Mouse (Mus musculus) layer of hippocampus, adult 9-11 months (tissue): ENCODE results near the gene Hmbs.
"Not testable (repeated sequence)": the region's sequence is repeated elsewhere in the genome, so short reads cannot be mapped to it uniquely, and the experiment has no call there.

Experiments
- DNase-seq: peaks from one replicate; pipeline ENCODE4 v3.0.0; 2022

Gene Hmbs

DNA sequence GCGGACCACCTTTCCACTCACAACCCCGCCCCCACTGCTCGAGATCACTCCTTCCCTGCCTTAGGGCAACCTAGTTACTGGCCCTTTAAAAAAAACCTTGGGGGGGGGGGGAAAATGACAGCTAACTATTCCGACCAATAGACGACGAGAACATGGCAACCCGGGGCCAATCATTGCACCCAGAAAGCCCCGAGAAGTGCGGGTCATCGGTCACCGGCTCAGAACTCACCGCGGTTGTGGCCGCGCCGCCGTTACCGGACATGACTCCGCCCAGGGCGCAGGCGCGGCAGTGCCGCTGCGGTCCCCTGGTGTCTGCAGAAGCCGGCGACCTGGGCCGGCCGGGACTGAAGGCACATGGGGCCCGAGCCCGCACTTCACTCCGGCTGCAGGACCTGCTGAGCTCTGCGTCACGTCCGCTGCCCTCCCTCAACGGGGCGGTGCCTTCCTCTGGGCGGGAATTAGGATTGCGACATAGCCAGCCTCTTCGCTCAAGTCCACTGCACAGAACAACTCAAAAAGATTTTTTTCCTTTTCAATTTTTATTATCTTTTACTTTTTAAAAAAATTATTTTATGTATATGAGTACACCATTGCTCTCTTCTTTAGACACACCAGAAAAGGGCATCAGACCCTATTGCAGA, at the start of gene Hmbs:
TSS of gene Hmbs (minus strand) at position 448 of the 641 bp plus-strand sequence.
- DNase-seq: peak; percentile 90

DNA sequence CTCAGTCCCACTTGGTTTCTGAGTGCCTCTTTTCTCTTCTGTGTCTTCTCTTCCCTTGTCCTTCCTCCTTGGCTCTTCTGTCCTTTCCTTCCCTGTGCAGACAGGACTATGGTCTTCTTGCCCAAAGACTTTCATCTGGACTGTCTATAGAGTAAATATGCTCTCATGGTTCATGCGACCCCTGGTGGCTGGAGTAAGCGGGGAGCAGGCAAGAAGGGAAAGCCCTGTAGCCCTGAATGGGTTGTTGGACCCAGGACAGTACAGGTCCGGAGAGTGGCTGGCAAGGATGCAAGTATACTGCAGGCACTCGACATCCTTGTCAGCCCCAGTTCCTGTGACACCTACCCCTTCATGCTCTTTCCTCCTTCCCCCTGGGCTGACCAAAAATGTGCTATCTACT, 47.4 kb upstream of the Hmbs start:
- DNase-seq: peak; percentile 60

DNA sequence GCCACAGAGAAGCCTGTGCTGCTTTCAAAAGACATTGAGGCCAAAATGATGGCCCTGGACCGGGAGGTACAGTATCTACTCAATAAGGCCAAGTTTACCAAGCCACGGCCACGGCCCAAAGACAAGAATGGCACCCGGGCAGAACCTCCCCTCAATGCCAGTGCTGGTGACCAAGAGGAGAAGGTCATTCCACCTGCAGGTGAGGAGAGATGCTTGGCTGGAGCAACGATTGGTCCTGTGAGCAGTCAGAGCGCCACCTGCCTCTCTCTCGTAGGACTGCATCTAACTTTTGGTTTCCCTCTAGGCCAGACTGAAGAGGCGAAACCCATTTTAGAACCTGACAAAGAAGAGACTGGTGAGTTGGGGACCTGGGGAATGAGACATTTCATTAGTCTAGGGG, 45.2 kb upstream of the Hmbs start:
- DNase-seq: peak; percentile 30

DNA sequence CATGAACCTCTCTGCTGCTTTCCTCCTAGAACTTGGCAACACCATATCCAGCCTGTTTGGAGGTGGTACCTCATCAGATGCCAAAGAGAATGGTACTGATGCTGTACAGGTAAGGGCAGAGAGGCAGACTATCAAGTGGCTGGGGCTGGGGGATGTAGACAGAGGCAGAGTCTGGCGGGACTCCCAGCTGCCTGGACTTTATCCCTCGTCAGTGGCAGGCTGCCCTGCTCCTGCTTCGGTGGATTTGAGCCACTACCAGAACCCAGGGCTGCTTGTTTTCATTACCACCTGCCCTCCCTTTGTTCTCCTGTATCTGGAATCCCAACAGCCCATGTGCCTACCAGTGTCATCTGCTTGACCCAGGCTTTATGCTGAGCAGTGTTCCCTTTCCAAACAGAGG, 43.2 kb upstream of the Hmbs start:
- no peak for DNase-seq

DNA sequence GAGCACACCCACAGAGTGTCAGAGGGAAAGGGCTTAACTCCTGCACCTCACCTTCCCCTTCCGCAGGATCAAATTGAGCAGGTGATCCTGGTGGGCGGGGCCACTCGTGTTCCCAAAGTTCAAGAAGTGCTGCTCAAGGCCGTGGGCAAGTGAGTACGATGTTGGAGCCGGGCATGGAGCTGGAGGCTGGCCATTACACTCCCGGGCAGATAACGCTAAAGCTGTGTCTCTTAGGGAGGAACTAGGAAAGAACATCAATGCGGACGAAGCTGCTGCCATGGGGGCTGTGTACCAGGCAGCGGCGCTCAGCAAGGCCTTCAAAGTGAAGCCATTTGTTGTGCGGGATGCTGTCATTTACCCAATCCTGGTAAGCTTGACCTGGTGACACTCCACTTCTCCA, 40.6 kb upstream of the Hmbs start:
- DNase-seq: no peak

DNA sequence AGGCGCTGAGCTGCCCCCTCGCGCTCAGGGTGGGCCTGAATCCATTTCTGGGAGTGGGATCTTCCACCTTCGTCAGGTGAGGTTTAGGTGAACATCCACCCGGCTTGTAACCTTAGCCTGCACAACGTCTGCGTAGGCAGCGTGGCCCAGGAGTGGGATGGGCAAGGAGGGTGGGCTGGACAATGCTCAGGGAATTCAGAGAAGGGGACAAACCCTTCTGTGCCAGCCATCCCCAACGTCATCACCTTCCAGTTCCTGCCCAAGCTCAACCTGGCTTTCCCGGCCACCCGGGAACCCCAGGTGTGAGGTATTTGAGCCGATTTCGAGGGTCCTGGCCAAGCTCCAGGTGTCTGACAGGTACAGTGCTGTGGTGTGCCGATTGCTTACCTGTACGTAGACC, 35.8 kb upstream of the Hmbs start:
- DNase-seq: peak; percentile 37

DNA sequence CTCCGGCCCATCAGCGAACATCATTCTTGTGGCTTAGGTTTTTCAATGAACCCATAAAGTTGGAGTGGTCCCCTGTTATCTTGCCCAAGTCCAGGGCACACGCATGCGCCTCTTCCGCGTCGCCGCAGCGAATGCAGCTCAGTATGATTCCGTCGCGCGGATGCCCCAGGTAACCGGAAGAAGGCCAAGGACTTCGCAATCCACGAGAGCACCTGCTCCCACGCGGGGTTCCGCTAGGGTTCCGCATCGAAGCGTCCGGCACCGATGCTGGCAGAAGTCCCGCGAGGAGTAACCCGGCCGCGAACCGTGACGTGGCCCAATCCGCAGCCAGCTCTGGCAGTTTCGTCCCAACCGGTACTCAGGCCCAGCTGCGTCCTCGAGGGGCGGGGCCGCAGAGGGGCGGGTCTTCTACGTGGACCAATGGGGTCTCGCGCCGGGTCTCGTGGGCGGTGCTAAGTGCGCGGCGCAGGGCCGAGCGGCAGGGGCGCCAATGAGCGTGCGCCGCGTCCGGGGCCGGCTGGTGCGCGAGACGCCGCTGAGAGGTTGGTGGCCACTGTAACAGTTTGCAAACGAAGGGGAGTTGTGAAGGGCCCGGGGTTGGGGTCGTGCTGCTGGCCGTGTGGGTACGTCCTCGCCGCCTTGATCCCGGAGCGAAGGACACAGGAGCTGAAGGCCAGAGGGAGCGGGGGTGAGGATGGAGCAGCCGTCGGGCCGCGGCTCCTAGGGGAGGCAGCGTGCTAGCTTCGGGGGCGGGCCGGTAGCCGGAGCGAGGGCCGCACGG, 35.2 kb upstream of the Hmbs start, which contains the start of gene Hyou1:
TSS of gene Hyou1 (plus strand) at position 437 of the 781 bp plus-strand sequence.
- peak; percentile 99 for DNase-seq

DNA sequence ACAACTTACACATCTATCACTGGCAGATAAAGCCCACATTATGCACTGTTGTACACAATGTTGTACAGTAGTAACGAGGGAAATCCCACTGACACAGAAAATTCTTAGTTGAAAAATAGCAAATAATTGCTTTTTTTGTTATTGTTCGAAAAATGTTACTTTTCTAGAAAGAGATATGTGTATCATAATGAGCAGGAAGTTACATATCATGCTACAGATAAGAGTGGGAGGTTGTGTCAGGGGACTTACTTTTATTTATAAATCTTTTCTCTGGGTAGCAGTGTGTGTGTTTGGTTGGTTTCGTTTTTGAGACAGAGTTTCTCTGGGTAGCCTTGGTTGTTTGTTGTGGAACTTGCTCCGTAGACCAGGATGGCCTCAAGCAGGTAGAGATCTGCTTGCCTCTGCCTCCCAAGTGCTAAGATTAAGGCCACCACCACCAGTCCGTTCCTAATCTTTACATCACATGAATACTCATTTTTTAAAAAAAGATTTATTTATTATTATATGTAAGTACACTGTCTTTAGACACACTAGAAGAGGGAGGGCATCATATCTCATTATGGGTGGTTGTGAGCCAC, 34.2 kb upstream of the Hmbs start:
- DNase-seq: no peak

DNA sequence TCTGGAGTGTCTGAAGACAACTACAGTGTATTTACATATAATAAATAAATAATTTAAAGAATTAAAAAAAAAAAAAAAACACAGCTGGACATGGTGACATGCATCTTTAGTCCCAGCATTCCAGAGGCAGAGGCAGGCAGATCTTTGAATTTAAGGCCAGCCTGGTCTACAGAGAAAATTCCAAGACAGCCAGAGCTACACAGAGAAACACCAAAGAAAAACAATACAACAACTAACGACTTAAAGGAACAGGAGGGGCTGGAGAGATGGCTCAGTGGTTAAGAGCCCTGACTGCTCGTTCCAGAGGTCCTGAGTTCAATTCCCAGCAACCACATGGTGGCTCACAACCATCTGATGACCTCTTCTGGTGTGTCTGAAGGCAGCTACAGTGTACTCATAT, 33.3 kb upstream of the Hmbs start:
- not testable (repeated sequence) for DNase-seq

DNA sequence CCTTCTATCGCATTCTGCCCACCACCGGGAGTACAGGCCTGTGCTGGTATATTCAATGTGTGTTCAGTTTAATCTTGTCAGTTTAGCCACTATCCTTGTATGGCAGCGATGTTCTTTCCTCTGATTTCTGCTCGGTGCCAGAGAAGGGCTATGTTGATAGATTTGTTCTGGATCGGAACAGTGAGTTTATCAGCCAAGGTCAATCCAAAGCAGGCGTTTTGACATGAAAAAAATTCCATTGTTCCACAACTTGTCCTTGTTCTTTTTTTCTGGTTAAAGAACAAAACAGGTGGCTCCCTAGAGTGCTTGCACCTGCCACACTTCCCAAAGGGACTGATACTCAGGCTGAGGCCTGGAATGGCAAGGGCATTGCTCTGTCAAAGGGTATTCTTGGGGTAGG, 32.1 kb upstream of the Hmbs start:
- no peak for DNase-seq

DNA sequence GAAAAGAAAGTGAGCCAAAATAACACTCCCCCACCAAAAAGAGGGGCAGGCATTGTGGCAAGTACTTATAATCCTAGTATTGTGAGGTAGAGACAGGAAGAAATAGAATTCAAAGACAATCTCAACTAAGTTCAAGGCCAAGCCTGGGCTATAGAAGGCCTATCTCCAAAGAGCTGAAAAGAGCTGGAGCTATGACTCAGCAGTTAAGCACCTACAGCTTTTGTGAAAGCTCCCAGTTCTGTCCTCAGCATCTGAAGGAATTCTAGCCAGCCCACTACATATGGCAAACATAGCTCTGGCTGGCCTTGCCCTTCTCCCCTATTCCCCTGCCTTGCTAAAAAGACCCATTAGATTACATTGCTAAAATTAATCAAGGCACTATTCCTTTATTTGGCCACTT, 29.4 kb upstream of the Hmbs start:
- no peak for DNase-seq

DNA sequence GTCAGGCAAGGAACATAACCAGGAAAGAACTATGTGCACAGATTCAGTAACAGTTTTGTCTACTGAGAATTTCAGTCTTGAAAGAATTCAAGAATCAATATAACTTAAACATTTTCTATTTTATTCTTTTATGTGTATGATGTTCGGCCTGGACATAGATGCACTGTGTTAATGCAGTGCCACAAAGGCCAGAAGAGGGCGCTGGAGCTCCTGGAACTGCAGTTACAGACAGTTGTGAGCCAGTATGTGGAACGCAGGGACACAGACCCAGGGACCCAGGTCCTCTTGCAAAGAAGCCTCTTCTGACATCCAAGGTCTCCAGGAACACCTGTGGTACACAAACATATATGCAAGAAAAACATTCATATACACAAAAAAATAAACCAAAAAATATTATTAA, 20.5 kb upstream of the Hmbs start:
- DNase-seq: no peak

DNA sequence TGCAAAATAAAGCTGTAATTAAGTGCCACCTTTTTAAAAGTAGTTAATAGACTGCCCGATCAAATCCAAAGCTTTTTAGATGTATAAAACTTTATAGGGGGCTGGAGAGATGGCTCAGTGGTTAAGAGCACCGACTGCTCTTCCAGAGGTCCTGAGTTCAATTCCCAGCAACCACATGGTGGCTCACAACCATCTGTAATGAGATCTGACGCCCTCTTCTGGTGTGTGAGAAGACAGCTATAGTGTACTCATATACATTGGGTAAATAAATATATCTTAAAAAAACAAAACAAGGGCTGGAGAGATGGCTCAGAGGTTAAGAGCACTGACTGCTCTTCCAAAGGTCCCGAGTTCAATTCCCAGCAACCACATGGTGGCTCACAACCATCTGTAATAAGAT, 17.9 kb upstream of the Hmbs start:
- not testable (repeated sequence) for DNase-seq

DNA sequence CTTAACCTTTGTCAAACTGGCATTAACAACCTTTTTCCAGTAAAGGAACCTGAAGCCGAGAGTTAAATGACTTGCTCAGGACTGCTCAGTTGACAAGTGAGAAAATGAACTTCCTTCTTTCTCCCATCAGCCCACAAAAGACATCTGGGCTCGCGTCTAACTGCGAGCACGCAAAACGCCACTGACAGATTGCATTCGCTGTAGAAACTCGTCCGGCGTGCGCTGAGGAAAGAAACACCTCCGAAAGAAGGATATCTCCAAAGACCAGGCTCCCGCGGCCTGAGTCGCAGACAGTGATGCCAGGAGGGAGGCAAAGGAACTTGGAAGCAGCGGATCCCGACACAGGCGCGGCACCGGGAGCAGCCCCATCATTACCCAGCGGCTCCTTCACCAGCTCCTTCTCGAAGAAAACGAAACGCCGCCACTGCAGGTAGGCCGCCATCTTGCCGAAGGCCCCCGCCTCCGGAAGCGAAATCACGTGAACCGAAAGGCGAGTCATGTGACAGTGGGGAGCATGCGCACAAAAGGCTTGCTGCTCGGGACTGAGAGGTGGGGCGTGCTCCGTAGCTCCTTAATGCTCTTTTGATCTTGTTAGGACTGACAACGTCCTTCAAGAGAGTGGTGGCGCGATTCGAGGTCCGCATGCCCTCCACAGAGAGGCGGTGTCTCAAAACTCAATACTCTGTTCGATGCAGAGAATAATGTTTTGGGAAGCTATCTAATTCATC, 17.3 kb upstream of the Hmbs start, which contains the start of gene Vps11:
TSS of gene Vps11 (minus strand) at position 481 of the 728 bp plus-strand sequence.
- peak; percentile 93 for DNase-seq

DNA sequence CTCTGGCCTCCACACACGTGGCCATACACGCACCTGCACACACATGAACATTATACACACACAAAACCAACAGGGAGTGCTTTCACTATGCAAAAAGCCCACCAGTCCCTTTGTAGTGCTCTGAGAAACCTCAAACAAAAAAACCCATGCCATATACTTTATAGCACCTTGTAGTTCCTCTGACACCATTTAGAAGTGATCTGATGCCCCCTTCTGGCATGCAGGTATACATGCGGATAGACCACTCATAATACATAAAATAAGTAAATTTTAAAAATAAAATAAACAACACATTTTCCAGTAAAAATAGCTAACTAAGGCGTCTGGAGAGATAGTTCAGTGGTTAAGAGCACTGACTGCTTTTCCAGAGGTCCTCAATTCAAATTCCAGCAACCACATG, 13.2 kb upstream of the Hmbs start:
- DNase-seq: no peak

DNA sequence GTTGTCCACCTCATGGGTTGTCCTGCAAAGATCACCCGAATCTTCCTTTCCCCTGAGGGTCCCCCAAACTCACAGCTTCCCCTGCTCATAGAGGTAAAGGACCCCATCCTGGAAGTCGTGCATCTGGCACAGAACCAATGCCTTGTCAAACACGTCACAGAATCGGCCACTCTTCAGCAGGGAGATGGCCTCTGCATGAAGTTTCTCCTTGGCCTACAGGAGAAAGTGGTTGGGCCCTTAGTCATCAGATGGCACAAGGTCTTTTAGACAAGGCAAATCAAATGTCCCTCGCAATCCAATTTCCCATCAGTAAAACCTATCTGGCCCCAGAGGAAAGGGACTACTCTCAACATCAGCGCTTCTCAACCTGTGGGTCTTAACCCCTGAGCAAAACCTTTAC, 9.1 kb upstream of the Hmbs start:
- DNase-seq: no peak

DNA sequence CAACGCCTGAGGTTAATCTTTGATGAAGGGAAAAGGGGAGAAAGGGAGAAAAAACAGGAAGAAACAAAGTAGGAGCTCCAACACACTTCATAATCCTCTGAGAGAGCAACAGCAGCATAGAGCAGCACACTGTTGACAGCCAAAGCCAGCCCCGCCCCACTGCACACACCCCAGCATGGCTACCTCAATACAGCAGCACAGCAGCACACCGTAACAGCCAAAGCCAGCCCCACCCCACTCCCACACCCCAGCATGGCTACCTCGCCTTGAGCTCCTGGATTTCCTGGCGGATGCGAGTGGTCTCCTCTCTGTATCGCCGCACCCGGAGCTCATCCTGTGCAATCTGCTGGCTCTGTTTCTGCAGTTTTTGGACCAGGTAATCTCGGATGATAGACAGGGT, 8.3 kb upstream of the Hmbs start:
- no peak for DNase-seq

DNA sequence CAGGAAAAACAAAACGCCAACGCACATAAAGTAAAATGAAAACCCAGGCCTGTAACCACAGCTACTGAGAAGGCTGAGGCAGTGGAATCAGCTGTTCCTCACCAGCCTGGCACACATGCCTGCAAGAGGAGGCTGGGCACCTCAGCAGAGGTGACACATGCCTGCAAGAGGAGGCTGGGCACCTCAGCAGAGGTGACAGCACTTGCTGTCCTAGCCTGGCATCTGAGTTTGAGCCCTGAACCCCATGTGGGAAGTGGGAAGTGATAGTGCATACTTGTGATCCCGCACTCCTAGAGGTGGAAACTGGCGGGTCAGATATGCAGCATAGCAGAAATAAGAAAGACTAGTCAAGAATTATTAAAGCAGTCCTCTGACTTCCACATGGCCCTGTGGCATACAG, 7.4 kb upstream of the Hmbs start:
- peak; percentile 45 for DNase-seq

DNA sequence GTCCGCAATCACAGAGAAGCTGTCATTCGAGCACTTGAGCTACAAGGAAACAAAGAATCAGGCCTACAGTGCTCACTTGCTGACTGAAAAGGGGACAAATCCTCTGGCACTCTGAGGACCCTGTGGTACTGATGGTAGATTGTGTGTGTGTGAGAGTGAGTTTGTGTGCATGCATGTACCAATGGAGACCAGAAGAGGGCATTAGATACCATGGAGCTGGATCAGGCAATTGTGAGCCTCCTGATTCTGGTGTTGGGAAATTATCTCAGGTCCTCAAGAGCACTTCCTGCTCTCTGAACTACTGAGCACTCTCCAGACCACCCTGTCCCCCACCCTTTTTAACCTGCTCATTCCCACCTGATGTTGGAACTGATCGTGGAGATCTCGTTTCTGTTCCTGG, 4.5 kb upstream of the Hmbs start:
- DNase-seq: no peak

DNA sequence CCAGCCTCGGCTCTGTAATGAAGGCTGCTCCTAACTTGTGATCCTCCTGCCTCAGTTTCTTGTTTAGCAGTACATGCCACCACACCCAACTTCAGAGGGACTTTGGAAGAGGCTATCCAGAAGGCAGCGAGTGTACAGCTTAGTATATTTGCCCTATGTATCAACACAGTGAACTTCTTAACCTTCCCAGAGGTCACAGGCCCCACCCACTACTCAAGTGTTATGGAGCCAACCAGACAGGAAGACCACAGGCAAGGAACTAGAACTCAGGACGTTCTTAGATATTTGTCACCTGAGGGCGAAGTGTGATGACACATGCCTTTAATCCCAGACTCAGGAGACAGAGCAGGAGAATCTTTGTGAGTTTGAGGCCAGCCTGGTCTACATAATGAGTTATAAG, 3.6 kb upstream of the Hmbs start:
- DNase-seq: no peak

DNA sequence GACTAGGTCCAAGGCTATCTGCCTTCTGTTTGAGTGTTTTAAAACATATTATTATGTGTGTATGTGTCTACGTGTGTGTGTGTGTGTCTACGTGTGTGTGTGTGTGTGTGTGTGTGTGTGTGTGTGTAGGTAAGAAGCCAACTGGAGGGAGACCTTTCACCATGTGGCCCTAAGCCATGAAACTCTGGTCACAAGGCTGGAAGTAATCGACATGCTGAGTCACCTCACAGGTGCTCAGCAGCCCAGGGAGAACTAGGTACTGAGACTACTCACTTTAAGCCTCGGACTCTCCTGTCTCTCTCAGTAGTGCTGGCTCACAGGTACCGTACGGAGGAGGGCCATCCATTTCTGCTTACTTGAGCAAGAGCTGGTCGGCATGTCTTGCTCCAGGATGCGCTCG, 3.1 kb upstream of the Hmbs start:
- DNase-seq: no peak

DNA sequence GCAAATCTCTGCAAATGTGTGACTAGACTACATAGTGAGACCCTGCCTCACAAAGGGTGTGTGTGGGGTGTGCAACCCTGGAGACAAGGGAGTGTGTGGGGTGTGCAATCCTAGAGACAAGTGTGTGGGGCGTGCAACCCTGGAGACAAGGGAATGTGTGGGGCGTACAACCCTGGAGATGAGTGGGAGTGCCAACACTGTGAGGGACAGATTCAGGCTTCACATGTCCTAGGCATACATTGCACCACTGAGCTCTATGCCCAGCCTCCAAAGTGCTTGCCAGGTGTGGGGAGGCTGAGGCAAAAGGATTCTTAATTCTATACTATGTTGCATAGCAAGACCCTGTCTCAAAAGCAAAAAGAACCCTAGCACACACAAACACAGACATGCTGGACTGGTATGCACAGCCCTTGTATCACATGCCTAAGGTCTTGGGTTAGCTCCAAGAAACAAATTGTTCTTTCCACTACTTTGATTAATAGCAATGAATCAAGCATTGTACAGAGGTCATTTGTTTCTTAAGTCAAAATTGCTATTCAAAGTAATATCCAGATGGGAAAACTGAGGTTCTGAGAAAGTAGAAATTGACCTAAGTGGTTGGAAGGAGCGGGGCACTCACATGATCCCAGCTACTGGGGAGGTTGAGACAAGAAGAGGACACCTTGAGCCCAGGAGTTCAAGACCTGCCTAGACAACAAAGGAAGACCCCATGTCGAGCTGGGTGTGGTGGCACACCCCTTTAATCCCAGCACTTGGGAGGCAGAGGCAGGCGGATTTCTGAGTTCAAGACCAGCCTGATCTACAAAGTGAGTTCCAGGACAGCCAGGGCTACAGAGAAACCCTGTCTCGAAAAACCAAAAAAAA, 1.8 kb upstream of the Hmbs start:
- DNase-seq: peak; percentile 64

DNA sequence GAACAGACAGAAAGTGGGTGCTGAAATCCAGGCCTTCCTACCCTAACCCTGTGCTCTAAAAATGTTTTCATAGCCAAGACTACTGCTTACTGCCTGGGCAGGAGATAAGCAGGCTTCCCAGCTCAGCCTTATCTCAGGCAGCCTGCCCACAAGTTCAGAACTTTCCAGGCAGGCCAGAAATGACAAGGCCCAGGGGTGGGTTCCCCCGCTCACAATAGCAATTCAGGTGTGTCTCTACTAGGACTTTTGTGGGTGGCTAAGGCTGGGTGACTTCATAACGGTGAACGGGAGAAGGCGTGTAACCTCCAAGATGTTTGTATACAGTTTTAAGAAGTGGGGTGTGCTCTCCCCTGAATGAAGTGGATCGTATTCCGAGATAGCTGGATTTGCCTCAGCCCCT, 738 bp downstream of the Hmbs start:
- DNase-seq: no peak
